Mouse (Mus musculus) kidney, adult 2 months (tissue): Measurements from ENCODE around the gene Tbca. TPM values are rescaled to one million over a fixed set of nuclear protein-coding genes. Genes with fewer than 3 reads are reported as not detected.
A peak's percentile ranks its signal among the peaks of the same experiment; 100 is the strongest.

ENCODE experiments used
- DNase-seq: peaks from one replicate; pipeline ENCODE4 v3.0.0; 2021
- H3K27ac ChIP-seq: fragments of 200-500 bp; 2 replicates; pipeline ENCODE4 v1.5.1; 2012; ENCODE audit warnings: low read depth, low read length, control low read depth, inconsistent platforms; ENCODE audit not compliant: insufficient read depth
- H3K27me3 ChIP-seq: fragments of 200-500 bp; replicated peaks from 2 replicates; pipeline ENCODE4 v1.6.1; 2012; ENCODE audit warnings: mild to moderate bottlenecking, moderate library complexity, low read length, inconsistent platforms; ENCODE audit not compliant: control insufficient read depth, insufficient read depth
- H3K36me3 ChIP-seq: fragments of 200-500 bp; 2 replicates; pipeline ENCODE4 v1.6.1; 2012; ENCODE audit warnings: mild to moderate bottlenecking, moderate library complexity, low read length, inconsistent platforms; ENCODE audit not compliant: control insufficient read depth, insufficient read depth
- H3K4me1 ChIP-seq: fragments of 200-500 bp; 2 replicates; pipeline ENCODE4 v1.6.1; 2011; ENCODE audit warnings: low read length; ENCODE audit not compliant: control insufficient read depth, insufficient read depth
- H3K4me3 ChIP-seq: fragments of 200-500 bp; 2 replicates; pipeline ENCODE4 v1.5.1; 2011; ENCODE audit warnings: mild to moderate bottlenecking, low read depth, low read length, control low read depth; ENCODE audit not compliant: insufficient read depth
- CTCF ChIP-seq: fragments of 200-500 bp; conservative IDR thresholded peaks from 2 replicates; pipeline ENCODE4 v1.5.1; 2011; ENCODE audit warnings: low read depth, mild to moderate bottlenecking, control low read depth, low read length, moderate library complexity, mixed read lengths; ENCODE audit not compliant: insufficient read depth, insufficient read length
- POLR2A ChIP-seq: fragments of 200-500 bp; IDR thresholded peaks from one replicate; pipeline ENCODE4 v1.6.1; 2011; ENCODE audit warnings: low read depth, low read length, control low read depth
- WGBS: fragments of 180-500 bp; shearing (Covaris S2); methylation state at CpG from one replicate; pipeline ENCODE4 v1.1.7; 2018; 5-methylcytosine and 5-hydroxymethylcytosine counted together
- polyA plus RNA-seq: library from polyadenylated mRNA; depleted of rRNA; stranded (reverse); fragments of >200 nt; gene quantifications from 2 replicates; pipeline ENCODE4 v1.2.3, GENCODE M21; 2012

Gene Tbca
- polyA plus RNA-seq, 1 experiment, result 32.5 TPM

DNA sequence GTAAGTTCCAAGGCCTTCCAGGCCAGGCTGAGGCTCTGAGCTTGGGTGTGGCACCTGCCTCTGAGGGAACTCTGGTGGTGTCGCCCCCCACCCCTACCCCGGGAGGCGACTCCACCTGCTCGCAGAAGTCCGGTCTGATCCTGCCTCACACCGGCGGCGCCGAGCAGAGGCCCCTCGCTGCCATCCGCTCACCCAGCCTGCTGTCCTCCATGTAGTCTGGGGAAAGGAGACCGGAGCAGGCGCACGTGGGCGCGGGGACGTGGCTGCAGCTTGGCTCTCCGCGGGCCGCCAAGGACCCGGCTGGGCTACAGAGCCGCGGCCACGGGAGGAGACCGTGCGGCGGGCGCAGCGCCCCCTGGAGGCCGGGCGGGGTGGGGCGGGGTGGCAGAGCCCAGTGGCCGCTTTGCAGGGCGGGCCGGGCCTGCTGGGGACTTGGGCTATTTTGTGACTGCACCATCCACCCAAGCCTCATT is 79.8 kb downstream of the Tbca start:
- Histone ChIP-seq H3K36me3 (no peaks in the 10 kb centered on the region), H3K4me1 (no peaks in the 10 kb centered on the region), H3K27ac (no peak overlapping the region), H3K27me3 (peaks cover 15% of the 10 kb centered on the region), H3K4me3 (peak overlapping the region; percentile 23; the same call in 1 of the 2 replicates)
- 3% methylated on average over 33 of the region's 35 CpGs for WGBS
- no peak for TF ChIP-seq POLR2A
- TF ChIP-seq CTCF, result peak; percentile 34
- no peak for DNase-seq

DNA sequence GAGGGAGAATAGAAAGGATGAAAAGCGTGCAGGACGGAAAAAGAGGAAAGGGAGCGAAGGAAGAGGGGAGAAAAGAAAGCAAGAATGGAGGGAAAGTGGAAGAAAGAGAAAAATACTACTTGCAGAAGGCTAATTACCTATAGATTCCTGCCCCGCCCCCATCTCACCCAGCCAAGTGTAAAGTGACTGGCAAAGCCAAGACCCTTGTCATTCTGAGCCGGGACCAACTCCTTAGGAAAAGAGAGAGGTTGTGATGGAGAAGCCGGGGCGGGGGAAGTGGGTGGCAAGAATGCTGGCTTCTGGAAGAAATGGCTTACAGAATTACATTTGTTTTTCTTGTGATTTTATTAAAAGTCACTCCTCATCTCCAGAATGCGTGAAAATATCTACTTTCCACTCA is 80.8 kb downstream of the Tbca start:
- DNase-seq, result no peak
- Histone ChIP-seq H3K4me3 (no peak overlapping the region), H3K36me3 (no peaks in the 10 kb centered on the region), H3K27ac (no peak overlapping the region), H3K4me1 (no peaks in the 10 kb centered on the region), H3K27me3 (peaks cover 16% of the 10 kb centered on the region)
- WGBS, result 13% methylated on average over 8 of the region's 8 CpGs
- TF ChIP-seq POLR2A (no peak), CTCF (no peak)

DNA sequence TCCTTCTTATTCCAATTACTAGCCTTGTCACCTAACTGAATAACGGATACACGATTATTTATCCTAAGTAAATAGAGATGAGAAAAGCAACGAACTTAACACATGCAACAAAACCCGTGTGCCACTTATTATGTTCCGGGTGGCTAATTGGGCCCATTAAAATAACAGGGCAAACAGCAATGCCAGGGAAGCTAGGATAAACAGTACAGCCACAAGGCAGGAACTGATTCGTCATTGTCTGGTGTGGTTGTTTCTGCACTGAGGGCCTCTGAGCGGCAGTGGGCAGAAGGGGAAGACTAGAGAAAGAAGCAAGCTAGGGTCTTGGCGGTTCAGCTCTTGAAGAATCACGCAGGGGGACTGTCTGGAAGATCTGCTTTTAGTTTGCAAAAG is 81.4 kb downstream of the Tbca start:
- no peaks in the 10 kb centered on the region for H3K4me1 ChIP-seq
- H3K4me3 ChIP-seq, result no peak overlapping the region
- TF ChIP-seq CTCF (no peak), POLR2A (no peak)
- H3K27me3 ChIP-seq, result peaks cover 20% of the 10 kb centered on the region
- DNase-seq, result no peak
- H3K27ac ChIP-seq, result no peak overlapping the region
- WGBS, result 7% methylated on average over 9 of the region's 9 CpGs
- no peaks in the 10 kb centered on the region for H3K36me3 ChIP-seq

DNA sequence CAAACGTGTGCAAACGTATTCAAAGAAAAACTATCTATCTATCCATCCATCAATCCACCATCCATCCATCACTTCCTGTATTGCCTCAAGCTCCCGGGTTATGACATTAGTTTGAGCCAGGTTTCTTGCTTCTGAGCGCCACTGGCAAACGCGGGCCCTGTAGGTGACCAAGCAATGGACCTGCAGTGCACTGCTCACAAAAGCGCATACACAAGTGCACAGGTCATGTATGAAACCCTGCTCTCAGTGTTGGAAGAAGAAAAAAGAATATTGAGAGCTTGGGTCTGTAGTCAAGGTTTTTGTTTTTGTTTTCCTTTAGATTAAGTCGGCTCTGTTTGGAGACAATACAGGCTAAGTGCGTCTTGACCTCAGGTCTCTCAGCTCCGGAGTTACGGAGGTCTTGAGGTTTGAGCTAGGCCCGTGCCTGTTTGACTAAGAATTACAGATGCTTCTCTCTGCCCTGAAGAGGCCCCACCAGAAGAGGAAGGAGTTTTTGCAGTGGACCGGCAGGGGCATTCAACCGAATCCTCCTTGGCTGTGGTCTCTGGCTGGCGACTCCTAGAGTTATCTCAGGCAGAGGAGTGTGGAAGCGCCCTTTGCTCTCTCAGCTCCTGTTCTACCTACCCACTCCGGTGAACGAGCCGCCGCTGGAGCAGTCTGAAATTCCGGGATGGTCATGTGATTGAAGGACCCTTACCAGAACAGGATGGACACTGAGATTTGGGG is 81.9 kb downstream of the Tbca start:
- Histone ChIP-seq H3K27me3 (peaks cover 23% of the 10 kb centered on the region), H3K4me1 (no peaks in the 10 kb centered on the region), H3K27ac (no peak overlapping the region), H3K4me3 (no peak overlapping the region), H3K36me3 (no peaks in the 10 kb centered on the region)
- DNase-seq, result no peak
- no peak for TF ChIP-seq POLR2A
- no peak for TF ChIP-seq CTCF
- 5% methylated on average over 21 of the region's 21 CpGs for WGBS

DNA sequence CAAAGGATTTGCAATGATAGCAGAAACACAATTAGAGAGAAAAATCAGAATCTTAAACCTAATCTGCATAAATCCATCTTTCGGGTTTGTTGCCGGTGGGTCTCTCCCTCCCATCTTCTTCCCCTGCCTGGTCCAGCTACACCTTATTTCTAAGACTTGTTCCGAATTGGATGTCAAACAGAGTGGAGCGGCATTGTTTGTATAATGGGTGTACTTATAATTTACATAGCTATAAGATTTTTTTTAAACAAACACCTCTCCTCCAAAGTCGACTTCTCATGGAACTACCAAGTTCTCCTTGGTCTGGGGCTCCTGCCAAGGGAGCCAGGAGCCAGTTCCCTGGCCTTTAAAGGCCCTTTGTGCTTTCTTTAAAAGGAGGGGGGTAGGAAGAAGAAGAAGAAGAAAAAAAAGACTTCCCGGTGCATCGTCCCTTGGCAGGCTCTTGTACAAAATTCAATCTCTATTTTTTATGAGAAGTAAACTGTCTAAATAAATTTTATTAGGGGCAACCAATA is 83.2 kb downstream of the Tbca start:
- no peak for DNase-seq
- no peak overlapping the region for H3K27ac ChIP-seq
- no peak overlapping the region for H3K4me3 ChIP-seq
- no peaks in the 10 kb centered on the region for H3K4me1 ChIP-seq
- peaks cover 26% of the 10 kb centered on the region for H3K27me3 ChIP-seq
- H3K36me3 ChIP-seq, result no peaks in the 10 kb centered on the region
- no peak for TF ChIP-seq CTCF
- WGBS, result 6% methylated on average over 7 of the region's 7 CpGs

DNA sequence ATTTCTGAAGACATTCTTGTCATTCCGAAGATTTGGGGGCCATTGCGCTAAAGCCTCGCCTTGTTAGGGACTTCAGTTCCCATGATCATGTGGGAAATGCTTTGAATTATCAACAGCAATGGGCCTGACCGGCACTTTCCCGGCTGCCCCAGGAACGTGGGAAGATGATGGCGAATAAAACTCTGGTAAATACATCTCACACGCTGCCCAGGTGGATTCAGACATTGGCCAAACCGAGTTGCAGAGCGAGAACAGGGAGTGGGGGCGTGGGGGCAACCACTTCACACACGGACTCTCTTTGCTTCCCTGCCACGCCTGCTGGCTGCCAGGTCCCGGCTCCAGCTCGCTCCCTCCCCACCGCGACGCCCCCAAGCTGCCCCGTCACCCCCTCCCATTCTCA is 83.7 kb downstream of the Tbca start:
- WGBS, result 5% methylated on average over 19 of the region's 19 CpGs
- no peak overlapping the region for H3K27ac ChIP-seq

DNA sequence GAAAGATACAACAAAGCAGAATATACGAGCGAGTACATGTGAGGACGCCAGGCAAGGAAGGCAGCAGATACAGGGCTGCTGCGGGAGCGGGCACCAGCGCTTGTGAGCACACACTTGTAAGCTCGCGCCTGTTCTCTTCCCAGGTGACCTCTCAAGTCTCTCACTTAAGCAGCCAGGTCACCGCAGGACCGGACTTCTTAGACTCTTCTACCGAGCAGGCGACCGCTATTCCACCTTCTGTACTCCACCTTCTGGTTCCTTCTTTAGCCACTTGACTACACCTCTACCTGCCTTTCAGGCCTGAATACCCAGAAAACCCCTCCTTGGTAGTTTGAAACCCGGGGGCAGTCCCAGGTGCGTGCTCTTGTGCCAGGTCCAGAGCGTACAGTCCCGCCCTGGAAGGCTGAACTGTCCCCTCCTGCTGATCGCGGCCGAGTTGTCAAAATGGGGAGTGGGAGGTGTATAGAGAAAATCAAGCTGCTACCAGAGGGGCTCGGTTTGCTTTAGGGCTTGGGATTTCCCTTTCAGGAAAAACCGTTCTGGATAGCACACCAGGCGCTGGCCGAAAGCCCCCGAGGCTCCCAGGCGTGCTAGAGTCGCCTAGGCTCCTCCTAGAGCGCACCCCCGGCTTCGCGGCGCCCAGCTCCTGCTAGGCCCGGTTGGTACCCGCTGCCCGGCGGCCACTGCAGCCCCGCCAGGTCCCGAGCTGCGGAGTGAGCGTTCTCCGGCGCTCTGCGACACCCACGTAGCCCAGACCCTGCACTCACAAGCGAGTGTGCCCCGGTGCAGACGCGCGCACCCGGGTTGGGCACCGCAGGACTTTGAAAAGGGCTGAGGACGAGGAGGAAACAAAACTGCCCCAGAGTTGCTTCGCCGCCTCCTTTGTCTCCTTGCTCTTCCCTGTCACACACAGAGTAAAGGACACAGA is 84.7 kb downstream of the Tbca start:
- WGBS, result 3% methylated on average over 54 of the region's 54 CpGs
- no peak overlapping the region for H3K4me3 ChIP-seq
- TF ChIP-seq CTCF (no peak), POLR2A (no peak)
- no peaks in the 10 kb centered on the region for H3K4me1 ChIP-seq
- no peak for DNase-seq
- peaks cover 25% of the 10 kb centered on the region for H3K27me3 ChIP-seq
- H3K36me3 ChIP-seq, result no peaks in the 10 kb centered on the region
- H3K27ac ChIP-seq, result no peak overlapping the region

More for the DNA sequence above, 83.7 kb downstream of the Tbca start:
- no peaks in the 10 kb centered on the region for H3K36me3 ChIP-seq
- no peak overlapping the region for H3K4me3 ChIP-seq
- peaks cover 26% of the 10 kb centered on the region for H3K27me3 ChIP-seq
- no peaks in the 10 kb centered on the region for H3K4me1 ChIP-seq
- TF ChIP-seq CTCF (no peak), POLR2A (no peak)
- DNase-seq, result no peak
